Mouse (Mus musculus): ENCODE data around the gene Krtap19-3.
A peak's percentile ranks its signal among the peaks of the same experiment; 100 is the strongest.

Krtap19-3 gene

DNA sequence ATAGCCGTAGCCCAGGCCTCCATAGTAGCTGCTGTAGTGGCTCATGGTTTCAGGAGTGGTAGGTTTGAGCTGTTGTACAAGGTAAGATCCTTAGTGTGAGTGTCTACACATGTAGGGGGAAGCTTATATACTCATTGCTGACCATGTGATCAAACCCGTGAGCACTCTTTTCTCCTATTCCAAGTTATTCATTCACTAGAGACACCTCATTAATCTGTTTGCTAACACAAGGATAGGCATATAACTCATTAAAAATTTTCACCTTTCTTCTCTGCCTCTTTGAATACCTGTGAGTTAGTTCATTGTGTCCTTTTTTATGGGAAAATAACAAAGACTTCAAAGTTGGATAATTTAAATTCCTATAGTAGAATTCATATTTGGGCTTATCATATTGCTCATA, at the start of gene Krtap19-3:
Gene Krtap19-3 (minus strand): TSS at position 101 of the 400 bp plus-strand sequence.
- DNase-seq (ENCODE audit: low read depth, low spot score), result no peak

DNA sequence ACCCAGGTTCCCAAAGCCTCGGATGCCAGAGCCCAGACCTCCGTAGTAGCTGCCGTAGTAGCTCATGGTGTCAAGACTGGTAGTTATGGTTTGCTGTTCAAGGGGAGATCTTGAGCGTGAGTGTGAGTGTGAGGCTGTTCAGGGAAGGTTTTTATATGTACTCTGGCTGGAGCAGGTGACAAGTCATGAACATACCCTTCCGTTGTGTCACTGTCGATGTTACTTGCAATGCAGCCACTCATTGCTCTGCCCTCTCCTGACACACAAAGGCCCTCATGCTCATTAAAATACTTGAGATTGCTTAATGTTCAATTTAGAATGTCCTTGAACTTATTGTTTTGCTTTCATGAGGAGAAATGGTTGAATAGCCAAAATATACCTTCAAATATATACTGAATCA, 18.5 kb upstream of the Krtap19-3 start, which contains the start of gene Krtap19-5:
Gene Krtap19-5 (minus strand): TSS at position 101 of the 400 bp plus-strand sequence.
- DNase-seq (ENCODE audit: low read depth, low spot score), result no peak

DNA sequence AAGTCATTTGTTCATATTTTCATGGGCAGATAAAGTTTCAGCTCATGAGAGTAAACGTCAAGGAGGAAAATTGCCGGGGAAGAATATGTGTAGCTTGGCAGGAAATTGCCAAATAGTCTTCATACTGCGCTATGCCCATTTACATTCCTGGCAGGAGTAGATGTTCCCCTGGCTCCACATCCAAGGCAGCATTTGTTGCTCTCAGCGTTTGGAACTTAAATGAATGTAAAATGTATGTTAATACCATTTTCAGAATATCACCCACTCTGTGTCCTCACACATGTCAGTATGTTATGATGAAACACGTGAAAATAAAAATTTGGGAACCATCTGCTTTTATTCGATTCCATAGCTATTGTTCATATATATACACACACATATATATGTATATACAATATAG, 9.0 kb upstream of the Krtap19-3 start:
- DNase-seq (ENCODE audit: low read depth, low spot score), result no peak

DNA sequence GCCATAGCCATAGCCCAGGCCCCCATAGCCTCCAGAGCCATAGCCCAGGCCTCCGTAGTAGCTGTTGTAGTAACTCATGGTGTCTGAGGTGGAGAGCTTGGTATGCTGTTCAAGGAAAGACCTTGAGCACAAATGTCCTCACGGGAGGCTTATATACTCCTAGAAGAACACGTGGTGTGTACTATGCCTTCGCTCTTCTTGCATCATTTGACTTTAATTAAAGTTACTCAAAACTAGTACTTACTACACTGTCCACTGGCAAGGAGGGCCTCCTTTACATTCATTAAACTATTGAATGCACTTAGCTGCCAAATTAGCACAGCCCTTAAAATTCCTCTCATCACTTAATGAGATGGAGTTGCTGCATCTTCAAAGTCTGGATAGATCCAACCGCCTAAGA, 7.2 kb upstream of the Krtap19-3 start, which contains the start of gene Krtap19-4:
Gene Krtap19-4 (minus strand): TSS at position 101 of the 400 bp plus-strand sequence.
- DNase-seq (ENCODE audit: low read depth, low spot score), result no peak

DNA sequence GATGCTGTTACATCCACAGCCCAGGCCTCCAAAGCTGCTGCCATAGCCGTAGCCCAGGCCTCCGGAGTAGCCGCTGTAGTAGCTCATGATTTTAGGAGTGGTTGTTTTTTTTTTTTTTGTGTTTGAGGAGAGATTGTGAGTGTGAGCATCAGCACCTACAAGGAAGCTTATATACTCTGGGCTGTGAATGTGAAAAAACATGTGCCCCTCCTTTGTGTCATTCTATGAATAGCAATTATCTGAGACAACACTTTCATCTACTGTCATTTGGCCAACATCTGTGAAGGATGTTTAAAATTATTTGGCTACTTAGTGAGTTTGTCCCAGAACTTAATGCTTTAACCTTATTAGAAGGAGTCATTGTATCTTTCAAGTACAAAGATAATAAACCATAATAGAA, 3.7 kb downstream of the Krtap19-3 start, which contains the start of gene Krtap19-2:
Gene Krtap19-2 (minus strand): TSS at position 101 of the 400 bp plus-strand sequence.
- DNase-seq (ENCODE audit: low read depth, low spot score), result no peak

DNA sequence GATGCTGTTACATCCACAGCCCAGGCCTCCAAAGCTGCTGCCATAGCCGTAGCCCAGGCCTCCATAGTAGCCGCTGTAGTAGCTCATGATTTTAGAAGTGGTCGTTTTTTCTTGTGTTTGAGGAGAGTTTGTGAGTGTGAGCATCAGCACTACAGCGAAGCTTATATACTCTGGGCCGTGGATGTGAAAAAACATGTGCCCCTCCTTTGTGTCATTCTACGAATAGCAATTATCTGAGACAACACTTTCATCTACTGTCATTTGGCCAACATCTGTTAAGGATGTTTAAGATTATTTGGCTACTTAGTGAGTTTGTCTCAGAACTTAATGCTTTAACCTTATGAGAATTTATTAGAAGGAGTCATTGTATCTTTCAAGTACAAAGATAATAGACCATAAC, 8.5 kb downstream of the Krtap19-3 start, which contains the start of gene Krtap19-1:
Gene Krtap19-1 (minus strand): TSS at position 101 of the 400 bp plus-strand sequence.
- no peak for DNase-seq (ENCODE audit: low read depth, low spot score)

DNA sequence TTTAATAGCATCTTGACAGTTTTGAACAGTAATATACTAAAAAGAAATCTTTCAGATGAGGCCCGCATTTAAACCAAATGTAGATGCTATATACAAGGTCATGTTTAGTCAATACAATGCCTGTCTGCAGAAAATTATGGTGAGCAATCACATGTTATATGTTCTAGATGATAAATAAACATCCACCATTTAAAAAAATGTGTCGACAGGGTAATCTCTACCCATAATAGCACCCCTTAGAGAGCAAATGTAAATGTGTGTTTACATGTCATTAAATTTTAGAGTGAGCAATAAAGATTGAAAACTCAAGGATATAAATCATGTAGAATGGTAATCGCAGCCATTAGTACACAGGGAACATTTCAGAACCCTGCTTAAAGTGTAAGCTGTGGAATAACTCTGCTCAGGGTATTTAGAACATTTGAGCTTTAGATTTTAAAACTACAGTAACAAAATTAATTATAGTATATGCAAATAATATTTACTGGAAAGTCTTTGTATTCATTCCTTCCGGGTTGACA, 12.9 kb downstream of the Krtap19-3 start:
- no peak for DNase-seq (ENCODE audit: low read depth, low spot score)

DNA sequence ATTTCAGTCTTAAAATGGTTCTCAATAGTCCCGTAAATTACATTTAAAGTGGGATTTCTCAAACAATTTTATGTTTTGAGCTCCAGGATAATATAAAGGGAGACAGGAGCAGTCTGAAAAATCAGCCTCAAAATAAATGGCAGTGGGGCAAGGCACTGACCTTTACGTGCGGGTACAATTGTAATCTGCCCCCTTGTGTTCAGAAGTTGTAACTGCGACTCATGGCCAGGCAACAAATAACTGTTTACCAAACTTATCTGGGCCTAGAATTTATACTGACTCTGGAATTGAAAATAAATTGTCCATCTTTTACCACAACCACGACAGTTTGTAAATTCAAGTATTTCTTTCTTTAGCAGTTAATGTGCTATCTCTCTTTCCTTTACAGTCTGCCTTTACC, 26.4 kb downstream of the Krtap19-3 start:
- peak; percentile 36 for DNase-seq (ENCODE audit: low read depth, low spot score)

DNA sequence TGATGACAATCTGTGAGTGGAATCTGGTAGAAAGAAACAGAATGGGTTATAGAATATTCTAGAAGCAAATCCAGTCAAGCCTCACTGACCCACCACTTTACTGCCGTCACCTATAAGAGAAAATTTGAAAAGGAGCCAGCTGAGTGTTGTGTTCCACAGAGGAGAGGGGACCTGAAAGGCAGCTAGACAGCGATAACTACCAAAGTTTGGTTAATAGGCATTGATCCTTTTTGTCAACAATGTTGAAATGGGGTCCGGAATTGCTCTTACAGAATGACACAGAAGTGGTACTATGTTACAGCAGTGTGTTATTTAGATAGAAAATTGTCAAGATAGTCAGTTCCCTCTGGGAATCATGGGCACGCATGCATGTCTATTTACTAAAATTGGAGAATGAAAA, 29.3 kb downstream of the Krtap19-3 start:
- no peak for DNase-seq (ENCODE audit: low read depth, low spot score)

DNA sequence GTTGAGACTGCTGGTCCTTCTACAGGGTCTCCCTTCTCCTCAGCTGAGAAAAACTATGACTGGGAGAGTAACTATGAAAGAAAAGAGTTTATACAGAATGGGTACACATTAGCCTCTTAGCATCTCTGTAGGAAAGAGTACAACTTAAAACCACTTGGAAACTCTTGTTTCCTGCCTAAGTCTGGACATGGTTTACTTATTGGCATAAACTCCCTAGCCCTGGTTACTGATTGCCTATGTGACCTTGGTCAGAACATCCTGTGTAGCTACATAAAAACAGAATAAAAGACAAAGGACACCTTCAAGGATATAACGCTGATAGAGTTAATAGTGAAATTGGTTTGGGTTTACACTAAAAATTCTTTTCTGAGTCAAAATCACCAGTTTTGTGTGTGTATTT, 30.5 kb downstream of the Krtap19-3 start:
- DNase-seq (ENCODE audit: low read depth, low spot score), result no peak
